Mouse (Mus musculus): Measurements from ENCODE around the gene 1810043G02Rik.
"Not testable (repeated sequence)": the region's sequence is repeated elsewhere in the genome, so short reads cannot be mapped to it uniquely, and the experiment has no call there.

The 1810043G02Rik gene

DNA sequence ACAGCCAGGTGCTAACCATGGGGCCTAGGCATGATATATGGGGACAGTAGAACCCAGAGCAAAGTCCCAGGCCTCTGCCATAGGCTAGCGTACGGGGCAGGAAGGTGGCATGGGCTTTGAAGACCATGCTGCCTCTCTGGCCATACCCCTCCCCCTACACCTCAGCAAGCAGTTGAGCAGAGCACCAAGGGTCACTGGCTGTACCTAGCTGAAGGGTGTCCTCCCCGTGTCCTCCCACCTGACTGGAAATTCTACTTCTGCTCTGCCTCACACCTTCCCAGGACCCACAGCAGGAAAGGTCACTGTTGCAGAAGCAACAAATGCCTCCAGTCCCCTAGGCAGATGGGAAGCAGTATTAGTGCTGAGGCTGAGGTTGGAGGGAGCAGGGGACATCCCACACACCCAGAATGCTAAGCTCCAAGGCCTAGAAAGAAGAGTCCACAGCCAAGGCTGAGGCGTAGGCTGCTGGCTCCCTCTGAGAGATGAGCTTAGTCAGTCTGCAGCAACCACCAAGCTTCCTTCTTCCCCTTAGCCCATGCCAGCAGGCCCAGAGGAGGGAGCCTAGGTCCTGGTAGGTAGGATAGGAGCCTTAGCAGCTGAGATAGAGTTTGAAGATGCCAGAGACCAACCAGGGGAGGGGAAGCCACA lies 27.6 kb downstream of the 1810043G02Rik start:
- DNase-seq: no peak

DNA sequence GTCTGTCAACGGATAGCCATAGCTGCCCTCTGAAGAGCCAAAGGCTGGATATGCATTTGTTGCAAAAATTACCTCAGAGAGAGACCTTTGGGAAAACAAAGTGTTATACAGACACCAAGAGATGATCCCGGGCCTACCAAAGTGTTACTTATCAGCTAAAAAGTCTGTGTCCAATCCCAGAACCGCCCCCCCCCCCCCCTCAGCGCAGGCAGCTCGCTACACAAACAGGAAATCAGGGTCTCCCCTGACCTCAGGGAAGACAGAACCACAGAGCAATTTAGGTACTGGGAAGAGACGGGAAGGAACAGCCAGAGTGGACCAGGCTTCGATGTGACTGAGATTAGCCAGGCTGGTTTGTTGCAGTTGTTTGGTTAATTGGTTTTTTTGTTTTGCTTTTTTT lies 28.9 kb downstream of the 1810043G02Rik start:
- no peak for DNase-seq

DNA sequence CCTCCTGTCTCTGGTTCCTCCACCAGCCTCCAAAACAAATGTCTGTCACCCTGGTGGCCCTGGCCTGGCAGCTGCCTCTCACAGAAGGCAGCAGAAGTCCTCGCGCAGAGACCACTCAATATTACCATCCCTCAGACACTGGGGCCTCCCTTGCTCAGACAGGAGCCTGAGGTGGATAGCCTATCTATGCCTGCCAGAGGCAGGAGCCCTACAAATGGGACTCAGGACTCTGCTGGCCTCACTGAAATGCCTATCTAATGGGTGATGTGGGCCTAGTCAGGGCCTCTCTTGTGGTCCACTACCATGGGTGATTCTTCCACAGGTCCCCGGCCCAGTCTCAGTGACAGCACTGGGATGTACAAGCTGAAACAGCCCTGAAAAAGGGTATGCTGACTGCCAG lies 29.8 kb downstream of the 1810043G02Rik start:
- no peak for DNase-seq

DNA sequence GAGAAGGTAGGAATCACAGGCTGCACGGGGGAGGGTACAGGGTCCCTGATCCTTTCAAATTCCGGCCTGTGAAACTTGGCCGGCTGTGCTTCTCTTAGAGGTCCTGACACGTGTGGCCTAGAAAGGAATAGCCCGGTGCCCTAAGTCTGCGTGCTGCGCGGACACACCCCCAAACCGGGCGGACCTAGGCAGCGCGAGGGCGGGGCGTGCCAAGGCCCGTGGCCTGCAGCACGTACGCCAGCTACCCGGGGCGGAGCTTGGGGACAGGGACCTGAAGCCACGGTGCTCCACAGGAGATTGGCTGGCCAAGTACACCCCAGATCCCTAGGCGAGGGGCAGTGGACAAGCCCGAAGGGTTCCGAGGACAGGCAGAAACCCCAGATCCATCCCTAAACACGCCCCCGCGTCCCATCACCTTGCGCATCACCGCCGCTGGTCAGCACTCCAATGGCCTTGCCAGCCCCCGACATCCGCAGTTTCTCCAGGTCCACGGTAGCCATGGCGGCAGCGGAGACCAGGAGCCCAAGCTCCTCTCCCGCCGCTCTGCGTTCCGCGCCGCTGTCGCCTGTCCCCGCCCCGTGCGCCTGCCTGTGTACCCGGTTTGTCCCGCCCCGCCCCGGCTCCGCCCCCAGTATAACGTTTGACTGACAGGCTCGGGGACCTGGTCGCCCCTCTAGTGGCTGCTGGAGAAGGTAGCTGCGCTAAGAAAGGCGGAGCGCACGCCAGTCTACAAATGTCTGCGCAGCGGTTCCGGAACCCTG lies 31.0 kb downstream of the 1810043G02Rik start:
- peak; percentile 98 for DNase-seq

DNA sequence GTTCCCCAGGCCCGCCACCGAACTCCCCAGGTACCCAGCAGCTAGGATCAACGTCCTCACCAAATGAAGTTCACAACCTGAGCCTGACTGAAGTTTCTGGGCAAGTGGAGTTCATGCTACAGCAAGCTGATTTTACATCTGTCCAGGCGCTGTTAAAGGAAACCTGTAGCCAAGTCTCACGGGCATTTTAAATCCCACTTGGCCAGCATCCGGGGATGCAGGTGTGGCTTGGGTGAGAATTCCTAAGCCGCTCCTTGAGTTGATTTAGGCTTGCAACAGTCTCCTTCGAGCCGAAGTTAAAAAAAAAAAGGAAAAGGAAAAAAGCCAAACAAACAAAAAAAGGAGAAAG lies 31.6 kb downstream of the 1810043G02Rik start, which contains the start of gene Pfkl:
Gene Pfkl, minus strand, starts transcription at position 139 of the 349 bp plus-strand sequence.
- DNase-seq: no peak

DNA sequence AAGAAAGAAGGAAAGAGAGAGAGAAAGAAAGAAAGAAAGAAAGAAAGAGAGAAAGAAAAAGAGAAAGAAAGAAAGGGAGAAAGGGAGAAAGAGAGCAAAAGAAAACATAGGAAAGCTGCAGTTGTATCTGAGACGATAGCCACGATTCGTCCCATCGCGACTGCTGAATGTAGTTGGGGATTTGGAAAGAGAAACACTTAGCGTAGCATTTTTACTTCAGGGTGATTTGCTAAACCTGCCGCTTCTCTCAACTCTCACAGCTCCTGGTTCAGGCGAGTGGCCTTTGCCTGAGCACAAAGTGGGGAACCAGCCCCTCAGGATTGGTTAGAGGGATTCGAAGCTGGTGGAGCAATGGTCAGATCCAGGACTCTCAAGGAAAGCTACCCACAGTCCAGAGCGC lies 32.0 kb downstream of the 1810043G02Rik start:
- DNase-seq: no peak

DNA sequence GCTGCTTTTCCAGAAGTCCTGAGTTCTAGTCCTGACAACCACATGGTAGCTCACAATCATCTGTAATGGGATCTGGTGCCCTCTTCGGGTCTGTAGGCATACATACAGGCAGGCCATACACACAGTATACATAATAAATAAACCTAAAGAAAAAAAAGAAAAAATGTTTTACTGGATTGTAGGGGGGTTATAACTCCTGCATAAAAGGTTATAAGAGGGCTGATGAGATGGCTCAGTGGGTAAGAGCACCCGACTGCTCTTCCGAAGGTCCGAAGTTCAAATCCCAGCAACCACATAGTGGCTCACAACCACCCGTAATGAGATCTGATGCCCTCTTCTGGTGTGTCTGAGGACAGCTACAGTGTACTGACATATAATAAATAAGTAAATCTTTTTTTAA lies 32.8 kb downstream of the 1810043G02Rik start:
- not testable (repeated sequence) for DNase-seq

DNA sequence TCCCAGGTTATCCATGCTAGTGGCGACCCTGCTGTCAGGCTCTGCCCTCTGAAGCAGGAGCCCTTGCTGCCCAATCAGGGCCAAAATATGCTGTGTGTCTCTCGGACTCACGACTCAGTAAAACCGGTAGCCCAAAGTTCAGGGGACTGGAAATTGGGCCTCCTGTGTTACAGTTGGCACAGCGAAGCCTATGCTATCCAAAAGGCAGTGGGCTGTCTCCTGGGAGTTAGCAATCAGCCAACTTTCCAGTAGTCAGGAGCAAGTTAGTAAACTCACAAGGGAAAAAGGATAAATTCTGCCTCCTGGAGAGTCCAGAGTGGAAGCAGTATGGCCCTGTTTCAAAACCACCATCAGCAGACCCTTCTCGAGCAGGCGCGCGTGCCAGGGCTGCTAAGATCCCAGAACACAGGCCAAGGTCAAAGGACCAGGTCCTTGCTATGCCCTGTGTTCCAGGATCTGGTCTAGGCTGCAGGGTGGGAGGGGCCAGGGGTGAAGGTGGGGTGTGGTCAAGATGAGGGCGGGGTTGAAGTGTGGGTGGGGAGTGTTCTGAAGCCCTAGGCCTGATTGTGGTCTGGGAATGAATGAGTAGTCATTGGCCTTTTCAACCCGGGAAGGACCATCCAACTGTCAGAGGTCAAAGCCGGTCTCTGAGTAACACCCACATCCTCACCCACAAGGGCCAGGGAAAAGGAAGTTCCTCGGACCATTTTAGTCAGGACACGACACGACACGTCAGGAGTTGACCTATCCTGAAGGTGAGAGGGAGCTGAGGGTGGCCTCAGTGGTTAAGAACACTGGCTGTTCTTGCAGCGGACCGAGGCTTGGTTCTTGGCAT lies 34.6 kb downstream of the 1810043G02Rik start:
- no peak for DNase-seq

DNA sequence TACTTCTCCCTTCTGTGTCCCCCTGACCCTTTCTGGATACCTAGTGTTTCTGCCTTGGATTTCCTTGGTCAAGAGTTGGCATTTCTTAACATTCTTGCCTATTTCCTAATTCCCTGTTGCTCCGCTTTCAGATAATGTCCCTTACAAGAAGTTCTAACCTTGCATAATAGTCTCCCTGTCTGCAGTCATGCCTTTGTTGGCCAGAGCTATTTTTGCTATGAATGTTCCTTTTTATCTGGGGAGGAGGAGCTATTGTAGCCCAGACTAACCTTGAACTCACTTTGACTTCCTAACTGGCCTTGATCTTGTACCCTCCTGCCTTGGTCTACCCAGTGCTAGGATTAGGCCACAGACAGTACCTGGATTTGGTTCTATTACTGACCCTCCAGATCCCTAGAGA lies 37.2 kb downstream of the 1810043G02Rik start:
- no peak for DNase-seq

DNA sequence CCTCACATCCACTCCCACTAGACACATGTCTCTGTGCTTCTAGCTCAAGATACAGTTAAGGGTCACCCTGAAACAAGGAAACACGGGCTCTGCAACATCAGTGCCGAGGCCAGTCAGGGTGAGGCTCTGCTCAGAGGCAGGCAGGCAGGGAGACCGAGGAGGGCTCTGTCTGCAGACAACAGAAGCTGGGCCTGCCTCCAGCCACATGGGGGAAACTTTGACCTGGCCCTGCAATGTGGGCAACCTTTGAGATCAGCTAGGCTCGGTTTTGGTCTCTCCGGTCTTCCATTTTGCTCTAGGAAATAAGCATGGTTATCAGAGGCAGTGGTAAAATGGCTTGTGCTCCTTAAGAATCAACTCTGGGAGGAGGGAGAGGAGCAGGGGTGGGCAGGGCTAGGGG lies 38.0 kb downstream of the 1810043G02Rik start:
- no peak for DNase-seq

DNA sequence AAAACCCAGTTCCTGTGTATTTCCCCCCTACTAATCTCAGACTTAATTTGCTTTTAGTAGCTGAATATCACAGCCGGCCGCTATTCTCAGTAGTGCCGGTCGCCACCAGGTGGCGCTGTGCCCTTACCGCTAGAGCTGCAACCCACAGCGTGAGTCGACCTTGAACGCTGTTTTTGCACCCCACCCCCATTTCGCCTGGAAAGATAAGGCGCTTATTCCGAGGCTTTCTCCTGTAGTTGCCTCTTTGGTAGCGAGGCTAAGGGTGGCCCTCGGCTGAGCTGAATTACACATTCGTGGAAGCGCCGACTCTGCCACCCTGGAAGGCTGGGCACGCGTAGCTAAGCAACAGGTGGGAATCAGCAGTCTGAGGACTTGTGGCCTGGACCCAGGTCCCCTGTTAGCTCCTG lies 40.5 kb downstream of the 1810043G02Rik start:
- peak; percentile 84 for DNase-seq

DNA sequence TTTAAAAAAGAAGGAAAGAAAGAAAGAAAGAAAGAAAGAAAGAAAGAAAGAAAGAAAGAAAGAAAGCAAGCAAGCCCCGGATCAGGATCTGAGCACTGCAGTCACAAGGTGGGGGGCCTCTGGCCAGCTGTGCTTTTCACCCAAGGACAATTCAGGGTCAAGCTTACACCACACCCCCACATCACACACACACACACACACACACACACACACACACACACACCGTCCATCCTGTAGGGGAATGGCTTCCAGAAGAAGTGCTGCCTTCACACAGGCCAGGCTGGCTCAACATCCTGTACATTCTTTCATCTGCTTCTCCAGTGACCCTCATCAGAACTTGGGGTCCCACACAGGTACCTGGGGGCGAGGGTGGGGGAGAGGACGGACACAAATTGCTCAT lies 41.0 kb downstream of the 1810043G02Rik start:
- DNase-seq: no peak

DNA sequence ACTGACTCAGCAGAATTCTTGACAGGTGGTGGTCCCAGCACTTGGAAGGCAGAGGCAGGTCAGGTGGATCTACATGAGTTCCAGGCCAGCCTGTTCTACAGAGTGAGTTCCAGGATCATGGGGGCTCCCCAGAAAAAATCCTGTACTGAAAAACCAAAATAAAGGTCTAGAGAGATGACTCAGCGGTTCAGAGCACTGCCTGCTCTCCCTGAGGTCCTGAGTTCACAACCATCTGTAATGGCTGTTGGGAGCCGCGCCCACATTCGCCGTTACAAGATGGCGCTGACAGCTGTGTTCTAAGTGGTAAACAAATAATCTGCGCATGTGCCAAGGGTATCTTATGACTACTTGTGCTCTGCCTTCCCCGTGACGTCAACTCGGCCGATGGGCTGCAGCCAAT lies 41.7 kb downstream of the 1810043G02Rik start:
- DNase-seq: not testable (repeated sequence)

DNA sequence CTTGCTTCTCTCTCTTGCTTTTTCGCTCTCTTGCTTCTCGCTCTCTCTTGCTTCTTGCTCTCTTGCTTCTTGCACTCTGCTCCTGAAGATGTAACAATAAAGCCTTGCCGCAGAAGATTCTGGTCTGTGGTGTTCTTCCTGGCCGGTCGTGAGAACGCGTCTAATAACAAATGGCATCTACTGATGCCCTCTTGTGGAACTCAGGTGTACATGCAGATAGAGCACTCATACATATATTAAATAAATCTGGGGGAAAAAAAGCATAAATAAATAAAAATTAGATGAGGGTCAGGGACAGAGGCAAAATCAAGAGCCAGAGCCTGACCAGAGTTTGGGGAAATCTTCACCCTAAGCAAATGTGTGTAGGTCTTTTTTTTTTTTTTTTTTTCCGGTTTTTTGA lies 47.1 kb downstream of the 1810043G02Rik start:
- not testable (repeated sequence) for DNase-seq

DNA sequence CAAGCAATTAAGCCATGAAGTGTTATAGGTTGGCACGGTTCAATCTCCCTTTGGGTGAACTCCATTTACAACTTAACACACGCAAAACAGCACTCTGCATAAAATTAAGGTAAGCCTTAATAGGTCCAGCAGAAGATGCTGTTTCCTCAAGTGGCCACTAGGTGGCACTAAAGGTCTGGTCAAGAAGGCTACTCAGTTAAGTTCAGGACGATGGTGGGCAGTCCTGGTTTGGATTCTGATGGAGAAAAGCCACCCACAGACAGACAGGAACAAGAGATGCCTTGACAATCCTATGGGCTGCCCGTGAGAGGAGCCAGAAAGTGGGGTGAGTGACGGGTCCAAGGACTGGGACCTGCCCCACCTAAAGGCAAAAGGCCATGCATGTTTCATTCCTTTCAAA lies 49.8 kb downstream of the 1810043G02Rik start:
- DNase-seq: peak; percentile 82

DNA sequence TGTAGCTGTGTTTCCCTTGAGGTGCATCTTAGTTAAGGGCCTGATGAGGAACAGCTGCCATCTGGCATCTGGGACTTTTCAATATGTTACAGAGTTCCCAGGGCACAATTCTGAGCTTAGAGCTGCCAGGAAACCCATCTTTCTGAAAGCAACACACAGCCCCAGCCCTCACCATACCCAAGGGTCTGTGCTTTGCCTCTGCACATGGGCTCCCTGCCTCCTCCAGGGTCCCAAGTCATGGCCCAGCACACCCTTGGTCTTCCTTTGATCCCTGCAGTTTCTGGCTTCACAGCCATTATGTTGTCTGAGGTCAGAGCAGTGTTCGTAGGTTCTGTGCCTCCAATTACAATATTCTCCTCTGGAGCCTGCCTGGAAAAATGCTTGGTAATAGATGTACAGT lies 50.8 kb downstream of the 1810043G02Rik start:
- DNase-seq: no peak

DNA sequence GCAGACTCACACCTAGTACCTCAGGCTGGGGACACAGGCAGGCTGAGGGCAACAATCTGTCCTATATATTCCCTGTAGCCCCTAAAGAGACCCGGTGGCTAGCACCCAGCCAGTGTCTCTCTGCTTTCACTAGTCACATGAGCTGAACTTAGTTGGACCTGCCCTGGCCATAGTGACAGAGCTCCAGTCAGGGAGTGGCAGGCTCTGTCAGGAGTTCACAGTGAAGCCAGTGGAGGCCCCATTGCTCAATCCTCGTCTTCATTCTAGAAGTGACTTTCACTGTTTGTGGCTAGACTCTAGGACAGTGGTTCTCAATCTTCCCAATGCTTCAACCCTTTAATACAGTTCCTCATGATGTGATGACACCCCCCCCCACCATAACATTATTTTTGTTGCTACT lies 53.7 kb downstream of the 1810043G02Rik start:
- no peak for DNase-seq
